Mouse (Mus musculus): ENCODE data around the gene Gm7980. TPM values are rescaled to one million over a fixed set of nuclear protein-coding genes. Genes with fewer than 3 reads are reported as not detected.

Gm7980 gene
- polyA plus RNA-seq (2012; rRNA removed): not detected in 2 replicates

DNA sequence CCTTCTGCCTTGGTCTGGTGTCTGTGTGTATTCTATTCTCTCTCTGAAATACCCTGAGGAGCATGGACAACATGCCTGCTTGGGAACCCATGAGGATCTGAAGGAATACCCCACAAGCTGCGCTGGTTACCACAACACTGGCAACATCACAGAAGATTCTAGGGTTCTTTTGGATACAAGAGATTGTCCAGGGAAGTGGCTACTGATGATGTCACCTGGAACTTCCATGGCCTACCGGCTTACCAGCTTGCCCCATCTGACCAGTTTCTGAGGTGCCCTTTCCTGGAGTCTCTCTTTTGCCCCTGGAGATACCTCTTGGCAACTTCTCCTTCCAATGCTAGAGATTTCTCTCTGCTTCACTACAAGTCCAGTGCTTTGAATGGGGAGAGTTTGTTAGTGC lies at the start of gene Gm7980:
Gm7980 (minus strand) TSS at position 101 of the 400 bp plus-strand sequence.

DNA sequence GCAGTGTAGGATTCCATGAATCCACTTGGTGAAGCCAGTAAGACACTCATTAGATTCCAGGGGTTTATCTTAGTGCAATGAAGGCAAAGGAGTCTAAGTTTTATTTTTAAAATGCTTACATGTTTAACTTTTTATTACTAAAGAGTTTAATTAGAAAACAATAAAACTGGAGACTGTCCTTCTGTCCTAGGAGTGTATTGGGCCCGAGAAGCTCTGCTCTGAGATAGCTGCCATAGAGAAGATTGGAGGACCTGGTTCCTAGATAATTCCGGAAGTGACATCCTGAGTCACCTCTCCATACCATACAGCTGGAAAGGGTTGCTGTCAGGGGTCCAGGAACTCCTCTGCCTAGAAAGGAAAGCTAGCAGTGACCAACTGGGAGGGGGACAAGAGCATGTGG lies 36.6 kb upstream of the Gm7980 start, which contains the start of gene 1700024B05Rik:
1700024B05Rik (plus strand) TSS at position 301 of the 400 bp plus-strand sequence.

DNA sequence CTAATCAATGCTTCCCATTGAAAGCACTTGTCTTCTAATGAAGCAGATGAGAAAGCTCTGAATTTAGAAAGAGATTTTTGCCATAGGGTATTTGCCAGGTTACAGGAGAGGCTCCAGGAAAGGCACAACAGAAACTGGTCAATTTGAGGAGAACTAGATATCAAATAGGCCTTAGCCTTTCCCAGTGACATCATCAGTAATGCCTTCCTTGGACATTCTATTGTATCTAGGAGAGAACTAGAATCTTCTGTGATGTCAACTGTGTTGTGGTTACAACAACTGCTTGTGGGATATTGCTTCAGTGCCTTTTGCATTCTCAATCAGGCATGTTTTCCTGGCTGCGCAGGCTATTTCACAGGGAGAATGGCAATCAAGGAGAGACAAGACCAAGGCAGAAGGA lies 17.6 kb upstream of the Gm7980 start, which contains the start of gene 1700049E17Rik1:
1700049E17Rik1 (plus strand) TSS at position 301 of the 400 bp plus-strand sequence.

Other genes starting within 250 kb of the Gm7980 start
- not detected in 2 replicates for gene Gm8068, start 205.4 kb downstream of the Gm7980 start, polyA plus RNA-seq (2012; rRNA removed)
- gene Gm7929, start 156.7 kb downstream of the Gm7980 start, polyA plus RNA-seq (2012; rRNA removed): not detected in 2 replicates
- not detected in 2 replicates for gene Gm47189, start 134.8 kb downstream of the Gm7980 start, polyA plus RNA-seq (2012; rRNA removed)
- not detected in 2 replicates for gene 1700049E17Rik1, start 17.7 kb upstream of the Gm7980 start, polyA plus RNA-seq (2012; rRNA removed)
- gene 1700024B05Rik, start 36.7 kb upstream of the Gm7980 start, polyA plus RNA-seq (2012; rRNA removed): not detected in 2 replicates
- gene Gm6401, start 60.6 kb upstream of the Gm7980 start, polyA plus RNA-seq (2012; rRNA removed): not detected in 2 replicates
- not detected in 2 replicates for gene Gm3543, start 76.0 kb upstream of the Gm7980 start, polyA plus RNA-seq (2012; rRNA removed)
- not detected in 2 replicates for gene Gm7951, start 210.1 kb upstream of the Gm7980 start, polyA plus RNA-seq (2012; rRNA removed)

Measured in liver, embryonic 18 days (tissue).